Mouse (Mus musculus) gastrocnemius, postnatal 14 days (tissue): ENCODE results near the gene Phb. TPM values are rescaled to one million over a fixed set of nuclear protein-coding genes. Genes with fewer than 3 reads are reported as not detected.

Experiments
- DNase-seq: peaks from one replicate; pipeline ENCODE4 v3.0.0; 2021; ENCODE audit warnings: mixed read lengths
- intact Hi-C: fragments of 180-260 bp; cut with DNase I; formaldehyde crosslinking; loops from one replicate; pipeline ENCODE4 v1.15.1; 2025; ENCODE audit warnings: low total_unique reads
- long read RNA-seq, 2 experiments: library from polyadenylated mRNA; stranded (forward); transcript quantifications; one replicate each; pipeline ENCODE4 v2.0.0; 2021
- total RNA-seq, 2 experiments: library from RNA; stranded (reverse); gene quantifications; 2 replicates each; pipeline ENCODE4 v1.2.3; 2021

Gene Phb
- total RNA-seq, result 100 to 1,000 TPM; 149 to 153 TPM
- long read RNA-seq, experiment 1, transcript Phb-204 (7 exons, 1,799 nt), result major isoform, 257 of 296 reads
- long read RNA-seq, experiment 1, partial matches to known transcripts, result 30 of 296 reads
- long read RNA-seq, experiment 1, other reads (novel, unspliced or antisense), result 9 of 296 reads
- long read RNA-seq, experiment 2, transcript Phb-204 (7 exons, 1,799 nt), result major isoform, 273 of 306 reads
- long read RNA-seq, experiment 2, partial matches to known transcripts, result 26 of 306 reads
- long read RNA-seq, experiment 2, other reads (novel, unspliced or antisense), result 6 of 306 reads

DNA sequence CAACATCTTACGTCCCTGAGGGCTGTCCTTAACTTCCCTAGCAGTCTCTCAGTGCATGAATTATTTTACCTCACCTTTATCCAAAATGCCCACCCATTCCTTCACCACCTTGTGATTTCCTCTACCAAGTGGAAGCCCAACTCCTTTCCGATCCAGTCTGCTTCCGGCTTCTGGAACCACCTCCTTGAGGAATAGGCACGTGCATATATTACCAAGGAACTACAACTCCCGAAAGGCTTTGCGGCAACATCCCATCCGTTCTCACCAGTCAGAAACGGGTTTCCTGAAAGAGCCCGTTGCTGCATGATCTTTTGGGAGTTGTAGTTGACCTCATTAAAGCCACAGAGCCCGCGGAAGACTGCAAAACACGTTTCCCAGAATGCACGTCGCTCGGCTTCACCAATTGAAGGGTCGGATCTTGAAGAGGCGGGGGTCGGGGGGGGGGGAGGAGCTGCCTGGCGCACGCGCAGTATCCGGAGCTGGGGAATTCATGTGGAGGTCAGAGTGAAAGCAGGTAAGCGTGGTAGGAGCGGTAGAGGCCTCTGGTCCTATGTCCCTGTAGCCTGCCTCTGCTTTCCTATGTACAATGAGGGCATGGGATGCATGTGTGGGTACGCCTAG is at the start of gene Phb:
TSS of gene Phb (plus strand) at position 429 of the 621 bp plus-strand sequence.
- DNase-seq, result peak; percentile 92
- intact Hi-C loops, result no loop called here

DNA sequence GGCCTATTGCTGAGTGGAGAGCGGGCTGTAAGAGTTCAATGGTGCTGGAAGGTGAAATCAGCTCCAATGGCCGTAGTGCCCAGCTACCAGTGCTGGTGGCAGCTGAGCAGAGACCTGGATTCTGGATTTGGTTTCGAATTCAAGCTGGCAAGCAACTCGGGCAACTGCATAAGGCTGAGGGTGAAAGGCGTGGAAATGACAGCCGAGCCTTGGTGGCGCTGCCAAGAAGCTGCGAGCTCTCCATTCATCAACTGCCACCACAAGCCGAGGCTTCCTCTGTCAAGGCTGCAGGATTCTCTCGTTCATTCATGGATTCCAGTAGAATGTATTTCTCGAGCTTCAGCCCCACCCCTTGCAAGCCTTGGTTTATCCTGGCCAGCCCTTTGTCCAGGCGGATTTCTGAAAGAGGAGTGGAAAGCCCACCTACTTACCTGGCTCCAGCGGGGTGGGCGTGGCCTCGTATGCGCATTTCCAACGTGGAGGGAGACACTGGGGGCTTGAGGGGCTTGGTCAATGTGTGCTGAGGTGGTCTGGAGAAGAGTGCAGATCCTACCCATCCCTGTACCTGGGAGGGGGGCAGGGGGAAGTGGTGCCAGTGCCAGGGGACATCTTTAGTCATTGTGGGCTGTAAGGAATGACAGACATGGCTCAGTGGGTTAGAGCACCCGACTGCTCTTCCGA is 48.8 kb upstream of the Phb start:
- intact Hi-C loops, result no loop called here
- peak; percentile 66 for DNase-seq

DNA sequence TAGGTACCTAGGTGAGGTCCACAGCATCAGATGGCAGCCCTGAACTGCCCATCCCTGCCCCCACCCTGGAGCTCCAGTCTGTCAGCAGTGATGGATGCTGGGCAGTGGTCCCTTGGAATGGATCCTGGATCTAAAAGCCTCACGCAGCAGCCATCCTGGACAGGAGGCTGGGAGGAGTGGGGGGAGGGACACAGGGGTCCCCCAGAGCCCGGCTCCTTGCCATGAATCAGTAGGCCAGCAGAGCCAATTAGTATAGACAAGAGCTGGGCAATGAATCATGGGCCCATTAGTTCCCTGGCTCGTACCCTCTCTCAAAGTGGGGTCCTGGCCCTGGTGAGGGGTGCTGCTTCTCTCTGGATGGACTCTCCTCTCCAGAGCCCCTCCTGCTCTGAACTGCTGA is 47.7 kb upstream of the Phb start:
- intact Hi-C loops, result no loop called here
- DNase-seq, result no peak

DNA sequence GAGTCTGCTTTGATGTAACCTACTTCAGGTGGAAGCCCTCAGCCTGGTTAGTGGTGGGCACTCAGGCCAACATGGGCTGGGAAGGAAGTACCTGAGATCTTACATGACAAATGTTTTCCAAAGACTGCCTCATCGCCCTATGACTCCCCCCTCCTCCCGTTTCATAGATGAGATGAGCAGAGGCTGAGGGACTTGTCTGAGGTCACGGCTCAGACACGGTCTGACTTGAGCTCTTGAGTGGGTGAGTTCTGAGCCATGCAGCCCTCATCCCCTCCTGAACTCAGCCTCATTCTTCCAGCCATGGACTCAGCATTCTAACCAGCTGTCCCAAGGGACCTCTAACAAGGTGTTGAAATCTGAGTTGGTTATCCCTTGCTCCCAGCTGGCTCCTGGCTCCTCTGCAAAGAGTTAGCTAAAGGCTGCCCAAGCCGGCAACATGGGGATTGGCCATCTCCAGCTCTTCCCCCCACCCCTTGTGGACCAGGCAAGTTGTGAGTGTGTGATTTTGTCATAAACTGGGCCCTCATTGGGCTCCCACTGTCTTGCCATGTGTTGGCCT is 46.8 kb upstream of the Phb start:
- intact Hi-C loops, result no loop called here
- no peak for DNase-seq

DNA sequence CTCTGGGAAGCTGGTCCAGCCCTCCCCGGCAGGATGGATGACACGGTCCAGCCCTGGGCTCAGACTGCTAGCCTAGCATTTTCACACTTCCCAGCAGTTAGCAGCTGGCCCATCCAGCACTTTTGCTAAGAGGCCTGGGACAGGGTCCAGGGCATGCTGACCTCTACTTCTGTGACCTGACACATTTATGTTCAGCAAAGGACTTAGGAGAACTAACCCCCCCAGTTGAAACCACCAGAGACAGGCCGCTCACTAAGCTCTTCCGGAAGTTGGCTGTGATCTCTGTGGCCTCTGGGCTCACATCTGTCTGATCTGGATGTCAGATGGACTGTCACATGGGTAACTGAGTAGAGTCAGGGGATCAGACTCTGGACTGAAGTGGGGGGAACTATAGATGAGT is 45.7 kb upstream of the Phb start:
- intact Hi-C loops, result no loop called here
- peak; percentile 64 for DNase-seq

DNA sequence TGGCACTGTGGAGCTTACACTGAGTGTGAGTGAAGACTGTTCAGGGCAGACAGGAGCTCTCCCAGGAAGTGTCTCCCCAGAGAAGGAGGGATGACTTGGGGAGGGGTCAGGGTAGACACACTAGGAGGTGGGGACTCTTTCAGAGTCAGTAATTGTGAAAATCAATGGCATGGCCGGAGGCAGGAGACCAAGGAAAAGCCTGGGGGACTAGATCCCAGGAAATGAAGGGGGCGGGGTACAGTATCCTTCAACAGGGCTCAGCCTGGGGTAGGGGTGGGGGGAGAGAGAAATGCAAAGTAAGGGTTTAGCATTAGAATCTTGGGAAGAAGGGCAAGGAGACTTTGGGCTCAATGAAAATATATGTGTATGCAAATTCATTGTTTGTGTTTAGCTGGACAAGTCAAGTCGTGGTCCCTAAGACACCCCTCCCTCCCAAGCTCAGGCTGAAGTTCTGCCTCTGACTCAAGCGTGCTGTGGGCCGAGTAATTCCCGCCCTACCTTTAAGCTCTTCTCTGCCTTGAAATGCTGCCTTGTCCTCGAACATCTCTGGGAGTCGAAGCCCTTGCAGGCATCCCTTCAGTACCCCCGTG is 45.1 kb upstream of the Phb start:
- no peak for DNase-seq
- intact Hi-C loops, result no loop called here

DNA sequence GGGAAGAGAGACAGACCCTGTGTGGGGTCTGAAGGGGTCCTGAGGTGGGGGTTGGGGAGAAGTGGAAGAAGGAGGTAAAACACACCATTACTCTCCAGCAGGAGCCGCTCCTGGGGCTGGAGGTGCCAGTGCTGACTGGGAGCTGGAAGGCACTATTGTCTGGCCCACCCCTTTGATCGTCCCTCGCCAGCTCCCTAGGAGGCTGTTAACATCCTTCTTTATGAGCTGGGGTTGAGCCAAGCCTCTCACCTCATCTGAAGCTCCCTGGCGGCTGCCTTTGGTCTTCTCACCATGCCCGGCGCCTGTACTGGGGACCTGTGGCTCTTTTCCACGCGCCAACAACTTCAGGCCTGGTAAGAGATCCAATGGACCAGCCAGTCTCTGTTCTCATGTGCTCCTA is 44.3 kb upstream of the Phb start:
- DNase-seq, result no peak
- intact Hi-C loops, result no loop called here

DNA sequence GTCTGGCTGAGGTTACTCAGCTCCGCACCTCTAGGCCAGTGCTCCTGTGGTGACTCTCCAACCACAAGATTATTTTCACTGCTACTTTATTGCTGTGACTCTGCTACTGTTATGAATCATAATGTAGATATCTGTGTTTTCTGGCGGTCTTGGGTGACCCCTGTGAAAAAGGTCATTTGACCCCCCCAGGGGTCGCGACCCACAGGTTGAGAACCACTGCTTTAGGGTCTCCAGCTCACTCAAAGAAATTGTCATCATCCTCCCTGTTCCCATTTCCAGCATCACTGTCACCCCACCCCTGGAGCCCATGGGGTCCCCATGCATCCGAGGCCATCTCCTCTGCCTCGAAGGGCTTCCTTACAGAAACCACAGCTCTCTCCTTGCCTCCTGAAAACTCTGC is 36.2 kb upstream of the Phb start:
- DNase-seq, result no peak

DNA sequence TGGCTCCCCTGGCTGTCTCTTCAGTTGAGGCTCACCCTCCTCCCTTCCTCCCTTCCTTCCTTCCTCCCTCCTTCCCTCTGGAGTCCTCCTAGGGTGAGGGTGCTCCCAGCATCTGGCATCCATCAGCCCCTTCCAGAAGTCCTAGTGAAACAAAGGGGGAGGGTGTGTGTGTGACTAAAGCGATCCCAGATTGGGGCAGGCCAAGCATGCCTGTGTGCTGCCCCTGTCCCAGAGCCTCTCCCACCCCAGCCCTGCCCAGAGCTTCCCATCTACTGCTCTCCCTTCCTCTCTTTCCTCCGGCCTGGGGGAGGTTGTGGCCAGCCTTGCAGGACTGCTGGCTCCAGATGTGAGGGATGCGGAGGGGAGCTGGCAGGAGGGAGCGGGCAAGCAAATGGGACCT is 35.5 kb upstream of the Phb start:
- no peak for DNase-seq
- intact Hi-C loops, result no loop called here

More for the DNA sequence above, 36.2 kb upstream of the Phb start:
- intact Hi-C loops, result no loop called here

DNA sequence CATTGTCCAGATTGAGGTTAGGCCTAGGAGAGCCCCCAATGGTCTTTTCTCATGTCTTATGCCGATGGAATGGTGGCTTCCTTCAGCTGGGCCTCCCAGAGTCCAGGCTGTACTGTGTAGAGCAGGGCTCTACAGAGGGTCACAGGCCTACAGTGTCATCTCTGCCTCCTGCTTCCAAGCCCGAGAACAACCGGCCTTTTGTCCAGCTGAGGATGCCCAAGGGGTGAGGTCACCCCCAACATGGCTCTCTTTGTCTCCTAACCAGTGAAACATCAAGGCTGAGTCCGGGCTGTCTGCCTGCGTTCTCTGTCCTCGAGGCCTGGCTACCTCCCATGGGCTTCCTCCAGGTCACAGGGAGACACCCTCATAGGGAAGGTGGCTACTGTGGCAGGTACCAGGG is 34.3 kb upstream of the Phb start:
- intact Hi-C loops, result no loop called here
- DNase-seq, result no peak

DNA sequence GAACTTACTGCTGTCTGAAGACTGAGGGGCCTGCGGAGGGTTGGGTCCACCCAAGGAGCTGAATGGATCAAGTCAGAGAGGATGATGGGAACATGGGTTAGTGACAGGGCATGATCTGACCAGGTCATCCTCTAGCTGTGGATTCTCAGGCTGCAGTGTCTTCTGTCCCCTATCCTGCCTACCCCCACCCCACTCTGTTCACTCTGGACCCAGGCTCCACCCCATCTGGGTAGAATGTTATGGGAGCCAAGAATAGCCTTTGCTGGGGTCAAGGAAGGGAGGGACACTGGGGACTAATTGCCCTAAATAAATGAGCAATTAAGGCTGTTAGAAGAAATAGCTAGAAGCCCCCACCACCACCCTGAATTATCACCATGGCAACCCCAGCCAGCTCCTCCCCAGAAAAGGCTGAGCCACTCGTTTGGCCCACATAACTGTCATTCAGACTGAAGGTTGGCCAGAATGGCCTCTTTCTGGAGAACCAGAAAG is 33.2 kb upstream of the Phb start:
- no peak for DNase-seq
- intact Hi-C loops, result no loop called here

DNA sequence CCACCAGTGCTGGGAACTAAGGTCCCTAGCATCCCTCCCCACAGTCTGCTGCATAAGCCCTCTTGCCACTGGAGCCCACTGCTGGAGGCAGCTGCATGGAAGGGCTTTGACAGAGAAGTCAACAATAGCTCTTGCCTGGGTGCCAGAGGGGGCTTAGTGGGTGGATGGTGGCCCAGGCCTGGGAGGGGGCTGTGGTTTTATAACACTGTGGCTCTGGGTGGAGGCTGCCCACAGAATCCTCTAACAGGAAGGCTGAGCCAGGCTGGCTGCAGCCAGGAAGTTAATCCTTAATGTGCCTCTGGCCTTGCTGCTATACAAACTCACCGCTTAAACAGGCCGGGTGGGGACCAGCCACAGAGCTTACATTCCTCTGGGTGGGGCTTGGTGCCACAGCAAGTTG is 31.7 kb upstream of the Phb start:
- no peak for DNase-seq
- intact Hi-C loops, result loop anchor here (5.0 kb wide), 1 partner anchor 43 kb away; no protein-coding TSS in a partner anchor

DNA sequence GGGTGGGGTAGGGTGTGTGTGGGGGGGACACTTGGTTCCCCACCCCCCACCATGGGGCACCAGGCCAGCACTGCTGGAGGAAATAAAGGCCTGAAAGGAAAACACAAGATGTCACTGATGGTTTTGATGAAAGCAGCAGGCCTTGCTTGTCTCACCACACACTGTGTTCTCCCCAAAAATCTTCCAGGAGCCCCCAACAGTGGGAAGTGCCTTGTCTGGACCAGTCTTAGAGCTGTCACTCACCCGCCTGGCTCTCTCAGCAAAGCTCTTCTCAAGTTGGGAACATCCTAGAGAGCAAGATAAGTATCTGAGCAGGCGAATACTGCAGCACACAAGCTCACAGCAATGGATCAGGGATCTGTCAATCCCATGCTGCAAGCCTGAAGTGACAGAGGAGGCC is 26.0 kb upstream of the Phb start:
- intact Hi-C loops, result no loop called here
- no peak for DNase-seq

DNA sequence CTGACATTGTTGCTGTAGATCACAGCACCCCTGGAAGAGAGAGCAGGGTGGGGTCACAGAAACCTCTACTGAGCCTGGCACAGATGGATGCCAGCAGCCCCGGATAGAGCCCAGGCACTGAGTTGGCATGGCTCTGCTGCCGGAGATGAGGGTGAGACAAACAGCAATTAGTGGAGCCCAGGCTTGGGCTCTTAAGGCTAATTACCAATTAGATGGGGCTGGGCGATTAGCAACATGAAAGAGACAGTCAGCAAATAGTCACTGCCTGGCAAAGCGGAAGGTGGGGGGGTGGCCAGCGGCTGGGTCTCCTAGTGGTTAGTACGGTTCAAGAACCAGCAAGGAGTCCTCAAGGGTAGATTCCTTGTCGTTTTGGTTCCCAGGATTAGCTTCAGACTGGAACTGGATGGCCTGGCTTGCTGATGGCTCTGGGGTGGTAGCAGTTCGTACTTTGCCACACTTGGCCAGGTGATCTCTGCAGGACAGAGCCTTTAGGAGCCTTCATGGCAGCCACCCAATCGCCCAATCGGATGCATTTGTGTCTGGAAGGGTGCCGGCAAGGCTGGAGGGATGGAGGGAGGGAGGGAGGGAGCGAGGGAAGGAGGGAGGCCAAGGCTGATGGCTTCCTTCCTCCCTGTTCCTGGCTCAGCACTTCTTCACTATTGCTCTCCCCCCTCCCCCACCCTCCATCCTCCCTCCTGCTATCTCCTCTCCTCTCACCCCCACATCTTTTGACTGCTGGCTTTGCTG is 24.1 kb upstream of the Phb start:
- intact Hi-C loops, result no loop called here
- no peak for DNase-seq

DNA sequence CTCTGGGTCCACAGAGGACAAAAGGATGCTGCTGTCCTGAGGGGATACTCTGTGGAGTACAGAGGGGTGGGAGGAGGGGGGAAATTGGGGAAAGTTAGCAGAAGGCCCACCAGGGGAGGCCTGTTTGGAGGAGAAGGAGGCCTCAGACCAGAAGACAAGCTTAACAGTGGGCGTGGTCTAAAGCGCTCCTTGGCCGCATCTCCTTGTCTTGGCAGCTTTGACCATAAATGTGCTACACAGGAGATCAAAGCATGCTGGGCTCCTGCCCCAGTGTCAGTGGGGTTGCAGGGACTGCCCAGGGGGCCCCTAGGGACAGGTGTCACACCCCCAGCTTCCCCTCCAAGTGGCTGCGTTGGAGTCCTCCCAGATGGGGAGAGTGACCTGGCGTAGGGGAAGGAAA is 22.9 kb upstream of the Phb start:
- peak; percentile 26 for DNase-seq
- intact Hi-C loops, result no loop called here

DNA sequence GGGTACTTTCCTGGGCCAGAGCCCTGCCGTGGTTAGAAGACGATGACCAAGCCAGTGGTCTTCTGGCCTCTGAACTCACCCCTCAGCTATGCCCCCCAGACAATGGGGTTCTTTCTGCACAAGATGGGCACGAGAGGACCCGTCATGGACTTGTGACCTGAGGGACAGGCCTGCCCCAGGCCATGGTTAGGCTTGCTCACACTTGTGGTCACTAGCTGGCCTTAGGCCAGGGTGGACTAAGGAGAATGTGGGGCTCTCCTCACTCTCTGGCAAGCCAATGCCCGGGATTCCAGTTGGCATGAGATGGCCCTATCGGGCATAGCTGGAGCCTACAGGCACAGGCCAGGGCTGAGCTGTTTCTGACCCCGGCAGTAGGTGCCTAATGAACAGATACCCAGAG is 22.4 kb upstream of the Phb start:
- intact Hi-C loops, result no loop called here
- DNase-seq, result no peak

DNA sequence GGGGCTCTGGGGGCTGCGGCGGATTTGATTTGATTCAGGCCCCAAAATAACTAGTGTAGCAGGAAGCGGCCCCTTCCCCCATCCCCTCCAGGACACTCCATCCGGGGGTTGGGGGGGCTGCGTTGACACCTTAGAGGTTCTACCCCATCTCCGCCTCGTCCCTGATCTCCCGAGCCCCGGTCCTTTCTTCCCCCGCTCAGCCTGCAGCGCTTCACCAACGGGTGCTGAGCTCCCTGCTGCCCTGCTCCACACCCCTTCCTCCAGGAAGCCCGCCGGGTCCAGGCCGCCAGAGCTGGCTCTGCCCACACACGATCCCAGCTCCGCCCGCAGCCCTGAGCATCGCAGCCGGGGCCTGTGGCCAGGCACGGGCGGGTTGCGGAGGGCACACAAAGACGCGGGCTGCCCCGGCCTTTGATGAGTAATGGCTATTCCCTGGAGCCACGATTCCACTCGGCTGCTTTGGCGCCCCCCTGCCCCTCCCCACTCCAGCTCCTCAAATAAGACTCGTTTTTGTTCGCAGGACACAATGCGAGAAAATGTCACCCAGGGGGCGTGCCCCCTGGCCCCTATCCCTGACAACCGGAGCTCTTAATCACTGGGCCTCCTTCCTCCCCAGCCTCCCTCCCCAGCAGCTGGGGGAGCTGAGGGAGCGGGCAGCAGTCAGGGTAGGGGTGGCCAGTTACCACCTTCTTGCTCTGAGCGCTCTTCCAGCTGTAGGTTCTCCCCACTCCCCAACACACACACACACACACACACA is 21.2 kb upstream of the Phb start:
- DNase-seq, result no peak
- intact Hi-C loops, result no loop called here

DNA sequence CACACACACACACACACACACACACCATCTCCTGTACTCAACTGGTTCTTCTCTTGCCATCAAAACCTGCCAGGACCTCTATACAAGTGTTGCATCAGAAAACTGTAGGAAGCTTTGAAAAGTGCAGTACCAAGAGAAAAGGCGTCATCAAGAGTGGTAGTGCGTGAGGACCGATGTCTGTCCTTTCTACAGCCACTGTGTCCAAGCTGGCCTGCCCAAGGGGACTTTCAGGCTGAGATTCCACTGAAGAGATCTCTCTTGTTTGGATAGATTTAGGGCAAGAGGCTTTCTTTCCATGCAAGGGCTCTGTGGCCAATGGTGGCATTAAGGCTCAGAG is 20.6 kb upstream of the Phb start:
- no peak for DNase-seq
- intact Hi-C loops, result no loop called here

DNA sequence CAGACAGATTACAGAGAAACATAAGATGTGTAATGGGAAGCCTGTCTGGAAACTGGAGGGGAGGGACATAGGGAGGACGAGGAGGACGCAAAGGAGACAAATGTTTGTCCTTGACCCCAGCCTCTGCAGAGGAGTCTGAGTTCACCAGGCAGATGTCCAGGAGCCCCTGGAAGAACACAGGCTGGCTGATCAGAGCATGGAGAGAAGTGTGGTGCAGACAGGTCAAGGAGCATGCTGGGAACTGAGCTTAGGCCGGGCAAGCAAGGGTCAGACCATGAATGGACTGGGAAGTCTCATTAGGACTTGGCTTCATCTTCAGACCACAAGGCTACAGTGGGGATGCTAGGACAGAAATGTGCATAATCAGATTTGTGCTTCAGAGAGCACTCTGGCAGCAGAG is 19.0 kb upstream of the Phb start:
- intact Hi-C loops, result no loop called here
- DNase-seq, result no peak
